Mouse (Mus musculus): ENCODE results near the gene Spaca3. TPM values are rescaled to one million over a fixed set of nuclear protein-coding genes. Genes with fewer than 3 reads are reported as not detected.

Spaca3 gene
- polyA plus RNA-seq (2012; rRNA removed): not detected in 2 replicates
- polyA plus RNA-seq (2014; fragmentation: Nextera tagmentation; extraction: Ambion mirVana): not detected in 2 replicates

GRCm38 (mm10) chr11:80858065-80858464 is at the start of gene Spaca3:
Gene Spaca3 (plus strand): TSS chr11:80858365.
- Histone ChIP-seq H3K4me3 (replicated peaks; ENCODE audit: low read length) (no peak within 1 kb of the TSS), H3K9ac (ENCODE audit: low read depth, low read length, severe bottlenecking) (no peak within 1 kb of the TSS), H3K27ac (replicated peaks; ENCODE audit: low read depth, low read length) (no peak within 1 kb of the TSS), H3K9me3 (ENCODE audit: control insufficient read depth, low read length) (no peaks in the 10 kb centered on the region), H3K36me3 (ENCODE audit: control insufficient read depth, insufficient read depth, low read length) (no peaks in the 10 kb centered on the region), H3K27me3 (ENCODE audit: control insufficient read depth, insufficient read depth, low read length) (no peaks in the 10 kb centered on the region), H3K4me2 (replicated peaks; ENCODE audit: low read depth, low read length, severe bottlenecking) (no peak within 1 kb of the TSS), H3K4me1 (ENCODE audit: control insufficient read depth, insufficient read depth, low read length) (no peaks in the 10 kb centered on the region)
- TF ChIP-seq POLR2A (IDR thresholded peaks at IDR 0.05; ENCODE audit: borderline replicate concordance, extremely low read depth, insufficient read depth, insufficient read length): no peak
- 73% methylated on average over 10 of the region's 10 CpGs for WGBS
- DNase-seq (ENCODE audit: low spot score) (no peak), ATAC-seq (ENCODE audit: low FRiP score, low read depth) (no peak)

- Histone ChIP-seq H3K4me3 (replicated peaks; ENCODE audit: low read length) (no peak overlapping the region), H3K4me2 (replicated peaks; ENCODE audit: low read depth, low read length, severe bottlenecking) (no peak overlapping the region), H3K9me3 (ENCODE audit: control insufficient read depth, low read length) (no peaks in the 10 kb centered on the region), H3K36me3 (ENCODE audit: control insufficient read depth, insufficient read depth, low read length) (peaks cover 9% of the 10 kb centered on the region; the same call in 1 of the 2 replicates), H3K27me3 (ENCODE audit: control insufficient read depth, insufficient read depth, low read length) (no peaks in the 10 kb centered on the region), H3K27ac (replicated peaks; ENCODE audit: low read depth, low read length) (no peak overlapping the region), H3K9ac (ENCODE audit: low read depth, low read length, severe bottlenecking) (no peak overlapping the region), H3K4me1 (ENCODE audit: control insufficient read depth, insufficient read depth, low read length) (peaks cover 13% of the 10 kb centered on the region)
- DNase-seq (ENCODE audit: low spot score): no peak
- WGBS: 72% methylated on average over 6 of the region's 6 CpGs
- no peak for TF ChIP-seq POLR2A (IDR thresholded peaks at IDR 0.05; ENCODE audit: borderline replicate concordance, extremely low read depth, insufficient read depth, insufficient read length)
- no peak for ATAC-seq (ENCODE audit: low FRiP score, low read depth)
Measured at GRCm38 (mm10) chr11:80808551-80809070, 49.6 kb upstream of the Spaca3 start.

- peak overlapping the region; percentile 91 for H3K4me2 ChIP-seq (replicated peaks; ENCODE audit: low read depth, low read length, severe bottlenecking)
- H3K27ac ChIP-seq (replicated peaks; ENCODE audit: low read depth, low read length): peak overlapping the region; percentile 80
- peaks cover 13% of the 10 kb centered on the region for H3K4me1 ChIP-seq (ENCODE audit: control insufficient read depth, insufficient read depth, low read length)
- H3K36me3 ChIP-seq (ENCODE audit: control insufficient read depth, insufficient read depth, low read length): peaks cover 19% of the 10 kb centered on the region
- no peak for TF ChIP-seq POLR2A (IDR thresholded peaks at IDR 0.05; ENCODE audit: borderline replicate concordance, extremely low read depth, insufficient read depth, insufficient read length)
- peak overlapping the region; percentile 57 for H3K4me3 ChIP-seq (replicated peaks; ENCODE audit: low read length)
- DNase-seq (ENCODE audit: low spot score) (no peak), ATAC-seq (ENCODE audit: low FRiP score, low read depth) (no peak)
- H3K9me3 ChIP-seq (ENCODE audit: control insufficient read depth, low read length): no peaks in the 10 kb centered on the region
- WGBS: 32% methylated on average over 6 of the region's 6 CpGs
- no peaks in the 10 kb centered on the region for H3K27me3 ChIP-seq (ENCODE audit: control insufficient read depth, insufficient read depth, low read length)
- peak overlapping the region; percentile 89 for H3K9ac ChIP-seq (ENCODE audit: low read depth, low read length, severe bottlenecking)
Measured at GRCm38 (mm10) chr11:80809666-80809992, 48.5 kb upstream of the Spaca3 start.

GRCm38 (mm10) chr11:80809993-80810821 is 48.0 kb upstream of the Spaca3 start, which contains the start of gene Tmem98:
Gene Tmem98 (plus strand): TSS chr11:80810175.
- DNase-seq (ENCODE audit: low spot score) (no peak), ATAC-seq (ENCODE audit: low FRiP score, low read depth) (peak; percentile 67)
- 2% methylated on average over 42 of the region's 54 CpGs for WGBS
- Histone ChIP-seq H3K9ac (ENCODE audit: low read depth, low read length, severe bottlenecking) (peak within 1 kb of the TSS; percentile 89), H3K9me3 (ENCODE audit: control insufficient read depth, low read length) (no peaks in the 10 kb centered on the region), H3K4me2 (replicated peaks; ENCODE audit: low read depth, low read length, severe bottlenecking) (peak within 1 kb of the TSS; percentile 91), H3K4me1 (ENCODE audit: control insufficient read depth, insufficient read depth, low read length) (peaks cover 13% of the 10 kb centered on the region), H3K4me3 (replicated peaks; ENCODE audit: low read length) (peak within 1 kb of the TSS; percentile 57), H3K36me3 (ENCODE audit: control insufficient read depth, insufficient read depth, low read length) (peaks cover 22% of the 10 kb centered on the region), H3K27me3 (ENCODE audit: control insufficient read depth, insufficient read depth, low read length) (no peaks in the 10 kb centered on the region), H3K27ac (replicated peaks; ENCODE audit: low read depth, low read length) (peak within 1 kb of the TSS; percentile 80)
- TF ChIP-seq POLR2A (IDR thresholded peaks at IDR 0.05; ENCODE audit: borderline replicate concordance, extremely low read depth, insufficient read depth, insufficient read length): peak; percentile 35; the same call in 1 of the 2 replicates

GRCm38 (mm10) chr11:80811156-80811555 is 47.0 kb upstream of the Spaca3 start:
- no peak for DNase-seq (ENCODE audit: low spot score)
- peak overlapping the region; percentile 89 for H3K9ac ChIP-seq (ENCODE audit: low read depth, low read length, severe bottlenecking)

More at GRCm38 (mm10) chr11:80811156-80811555, 47.0 kb upstream of the Spaca3 start:
- no peak for ATAC-seq (ENCODE audit: low FRiP score, low read depth)
- Histone ChIP-seq H3K4me1 (ENCODE audit: control insufficient read depth, insufficient read depth, low read length) (peaks cover 13% of the 10 kb centered on the region), H3K27me3 (ENCODE audit: control insufficient read depth, insufficient read depth, low read length) (no peaks in the 10 kb centered on the region), H3K9me3 (ENCODE audit: control insufficient read depth, low read length) (no peaks in the 10 kb centered on the region), H3K4me2 (replicated peaks; ENCODE audit: low read depth, low read length, severe bottlenecking) (peak overlapping the region; percentile 91), H3K4me3 (replicated peaks; ENCODE audit: low read length) (peak overlapping the region; percentile 57), H3K36me3 (ENCODE audit: control insufficient read depth, insufficient read depth, low read length) (peaks cover 32% of the 10 kb centered on the region), H3K27ac (replicated peaks; ENCODE audit: low read depth, low read length) (peak overlapping the region; percentile 80; the same call in 1 of the 2 replicates)
- TF ChIP-seq POLR2A (IDR thresholded peaks at IDR 0.05; ENCODE audit: borderline replicate concordance, extremely low read depth, insufficient read depth, insufficient read length): no peak
- 13% methylated on average over 5 of the region's 5 CpGs for WGBS
